Mouse (Mus musculus) lung, adult 2 months (tissue): Measurements from ENCODE around the gene Cdh4.

ENCODE experiments used
- CTCF ChIP-seq: fragments of 200-500 bp; IDR thresholded peaks from 2 replicates; pipeline ENCODE4 v1.5.1; 2011; ENCODE audit warnings: mild to moderate bottlenecking, low read length, control low read depth; ENCODE audit not compliant: insufficient read depth
- POLR2A ChIP-seq: fragments of 200-500 bp; IDR thresholded peaks from 2 replicates; pipeline ENCODE4 v1.6.1; 2011; ENCODE audit warnings: low read depth, mild to moderate bottlenecking, control low read depth, low read length, borderline replicate concordance; ENCODE audit errors: extremely low read depth

GRCm38 (mm10) chr2:179842610-179843389, 400.6 kb downstream of the Cdh4 start:
- TF ChIP-seq CTCF (no peak), POLR2A (no peak)
